Mouse (Mus musculus): Measurements from ENCODE around the gene Hoxd3. TPM values are rescaled to one million over a fixed set of nuclear protein-coding genes. Genes with fewer than 3 reads are reported as not detected.

Hoxd3 gene
- polyA plus RNA-seq, 1 experiment from 2014 or later: 0.21 TPM

GRCm38 (mm10) chr2:74750731-74751250, 39.1 kb downstream of the Hoxd3 start:
- H3K27ac ChIP-seq: no peak overlapping the region
- peaks cover 91% of the 10 kb centered on the region for H3K27me3 ChIP-seq (replicated peaks)
- no peak overlapping the region for H3K9ac ChIP-seq
- H3K4me3 ChIP-seq: no peak overlapping the region
- H3K9me3 ChIP-seq: no peaks in the 10 kb centered on the region
- H3K4me1 ChIP-seq: peaks cover 17% of the 10 kb centered on the region
- no peaks in the 10 kb centered on the region for H3K36me3 ChIP-seq (replicated peaks)
- H3K4me2 ChIP-seq: no peak overlapping the region
- WGBS: 16% methylated on average over 5 of the region's 5 CpGs
- ATAC-seq (replicated peaks): no peak

- no peak overlapping the region for H3K27ac ChIP-seq
- peaks cover 17% of the 10 kb centered on the region for H3K4me1 ChIP-seq
- H3K27me3 ChIP-seq (replicated peaks): peaks cover 90% of the 10 kb centered on the region
- ATAC-seq (replicated peaks): no peak
- H3K36me3 ChIP-seq (replicated peaks): no peaks in the 10 kb centered on the region
- H3K4me2 ChIP-seq: no peak overlapping the region
- no peaks in the 10 kb centered on the region for H3K9me3 ChIP-seq
- no peak overlapping the region for H3K9ac ChIP-seq
- 60% methylated on average over 1 of the region's 1 CpGs for WGBS
- H3K4me3 ChIP-seq: no peak overlapping the region
Observed at GRCm38 (mm10) chr2:74751861-74752260, 40.1 kb downstream of the Hoxd3 start.

GRCm38 (mm10) chr2:74752431-74753174, 40.9 kb downstream of the Hoxd3 start:
- Histone ChIP-seq H3K4me3 (peak overlapping the region; percentile 17), H3K36me3 (replicated peaks) (no peaks in the 10 kb centered on the region), H3K27ac (no peak overlapping the region), H3K27me3 (replicated peaks) (peaks cover 89% of the 10 kb centered on the region), H3K4me1 (peaks cover 17% of the 10 kb centered on the region), H3K4me2 (peak overlapping the region; percentile 25), H3K9me3 (no peaks in the 10 kb centered on the region), H3K9ac (no peak overlapping the region)
- WGBS: under 1% methylated on average over 45 of the region's 45 CpGs
- no peak for ATAC-seq (replicated peaks)

- Histone ChIP-seq H3K4me2 (peak overlapping the region; percentile 25), H3K9me3 (no peaks in the 10 kb centered on the region), H3K27me3 (replicated peaks) (peaks cover 93% of the 10 kb centered on the region), H3K36me3 (replicated peaks) (no peaks in the 10 kb centered on the region), H3K9ac (no peak overlapping the region), H3K4me1 (peaks cover 17% of the 10 kb centered on the region), H3K4me3 (peak overlapping the region; percentile 17), H3K27ac (no peak overlapping the region)
- ATAC-seq (replicated peaks): no peak
- under 1% methylated on average over 25 of the region's 25 CpGs for WGBS
Observed at GRCm38 (mm10) chr2:74753175-74753523, 41.4 kb downstream of the Hoxd3 start.

GRCm38 (mm10) chr2:74753711-74754110, 42.0 kb downstream of the Hoxd3 start:
- no peak overlapping the region for H3K4me3 ChIP-seq
- no peaks in the 10 kb centered on the region for H3K36me3 ChIP-seq (replicated peaks)
- peaks cover 93% of the 10 kb centered on the region for H3K27me3 ChIP-seq (replicated peaks)
- no peak overlapping the region for H3K4me2 ChIP-seq
- no peak for ATAC-seq (replicated peaks)
- no peaks in the 10 kb centered on the region for H3K9me3 ChIP-seq
- WGBS: 16% methylated on average over 5 of the region's 5 CpGs
- H3K27ac ChIP-seq: no peak overlapping the region
- no peak overlapping the region for H3K9ac ChIP-seq
- H3K4me1 ChIP-seq: peaks cover 17% of the 10 kb centered on the region

GRCm38 (mm10) chr2:74760146-74760545, 48.4 kb downstream of the Hoxd3 start:
- H3K9me3 ChIP-seq: no peaks in the 10 kb centered on the region
- no peak overlapping the region for H3K9ac ChIP-seq
- no peak overlapping the region for H3K27ac ChIP-seq
- no peaks in the 10 kb centered on the region for H3K36me3 ChIP-seq (replicated peaks)
- ATAC-seq (replicated peaks): no peak
- H3K4me3 ChIP-seq: no peak overlapping the region
- WGBS: 0% methylated on average over 1 of the region's 1 CpGs
- no peak overlapping the region for H3K4me2 ChIP-seq
- peaks cover 16% of the 10 kb centered on the region for H3K4me1 ChIP-seq
- H3K27me3 ChIP-seq (replicated peaks): peaks cover 88% of the 10 kb centered on the region

- 6% methylated on average over 13 of the region's 13 CpGs for WGBS
- Histone ChIP-seq H3K4me3 (no peak overlapping the region), H3K9me3 (no peaks in the 10 kb centered on the region), H3K27ac (no peak overlapping the region), H3K27me3 (replicated peaks) (peaks cover 90% of the 10 kb centered on the region), H3K36me3 (replicated peaks) (no peaks in the 10 kb centered on the region), H3K9ac (no peak overlapping the region), H3K4me1 (peaks cover 16% of the 10 kb centered on the region), H3K4me2 (peak overlapping the region; percentile 88; the same call in 1 of the 2 replicates)
- ATAC-seq (replicated peaks): no peak
Observed at GRCm38 (mm10) chr2:74761941-74762340, 50.2 kb downstream of the Hoxd3 start.

GRCm38 (mm10) chr2:74762522-74763244, 51.0 kb downstream of the Hoxd3 start, which contains the start of gene Hoxd1:
Gene Hoxd1, plus strand, starts transcription at chr2:74762980.
- Histone ChIP-seq H3K27ac (no peak within 1 kb of the TSS), H3K9me3 (no peaks in the 10 kb centered on the region), H3K9ac (no peak within 1 kb of the TSS), H3K4me2 (peak within 1 kb of the TSS; percentile 88), H3K4me3 (peak within 1 kb of the TSS; percentile 46), H3K27me3 (replicated peaks) (peaks cover 86% of the 10 kb centered on the region), H3K4me1 (peaks cover 16% of the 10 kb centered on the region), H3K36me3 (replicated peaks) (no peaks in the 10 kb centered on the region)
- ATAC-seq (replicated peaks): peak; percentile 81
- under 1% methylated on average over 61 of the region's 61 CpGs for WGBS

- peak overlapping the region; percentile 46 for H3K4me3 ChIP-seq
- no peaks in the 10 kb centered on the region for H3K9me3 ChIP-seq
- no peak overlapping the region for H3K9ac ChIP-seq
- no peaks in the 10 kb centered on the region for H3K36me3 ChIP-seq (replicated peaks)
- H3K27ac ChIP-seq: no peak overlapping the region
- ATAC-seq (replicated peaks): no peak; the same call in 1 of the 2 replicates
- 2% methylated on average over 46 of the region's 53 CpGs for WGBS
- peaks cover 81% of the 10 kb centered on the region for H3K27me3 ChIP-seq (replicated peaks)
- peak overlapping the region; percentile 88 for H3K4me2 ChIP-seq
- H3K4me1 ChIP-seq: peaks cover 16% of the 10 kb centered on the region
Observed at GRCm38 (mm10) chr2:74763245-74763735, 51.6 kb downstream of the Hoxd3 start.

- Histone ChIP-seq H3K4me1 (peaks cover 16% of the 10 kb centered on the region), H3K9ac (no peak overlapping the region), H3K27ac (no peak overlapping the region), H3K27me3 (replicated peaks) (peaks cover 82% of the 10 kb centered on the region), H3K9me3 (no peaks in the 10 kb centered on the region), H3K36me3 (replicated peaks) (no peaks in the 10 kb centered on the region), H3K4me3 (no peak overlapping the region), H3K4me2 (no peak overlapping the region)
- WGBS: 54% methylated on average over 10 of the region's 10 CpGs
- ATAC-seq (replicated peaks): no peak
Observed at GRCm38 (mm10) chr2:74763976-74764375, 52.2 kb downstream of the Hoxd3 start.

GRCm38 (mm10) chr2:74774359-74774758, 62.6 kb downstream of the Hoxd3 start:
- WGBS: 84% methylated on average over 2 of the region's 2 CpGs
- Histone ChIP-seq H3K27me3 (replicated peaks) (0 out of 2 replicates have a peak, but pooled peaks cover 5% of the 10 kb centered on the region), H3K9ac (no peak overlapping the region), H3K4me2 (no peak overlapping the region), H3K9me3 (no peaks in the 10 kb centered on the region), H3K4me3 (no peak overlapping the region), H3K4me1 (no peaks in the 10 kb centered on the region), H3K36me3 (replicated peaks) (no peaks in the 10 kb centered on the region), H3K27ac (no peak overlapping the region)
- no peak for ATAC-seq (replicated peaks)

GRCm38 (mm10) chr2:74777536-74778275, 66.0 kb downstream of the Hoxd3 start:
- no peak overlapping the region for H3K27ac ChIP-seq
- no peaks in the 10 kb centered on the region for H3K4me1 ChIP-seq
- WGBS: 68% methylated on average over 13 of the region's 13 CpGs
- no peak overlapping the region for H3K4me2 ChIP-seq
- H3K9ac ChIP-seq: no peak overlapping the region
- H3K4me3 ChIP-seq: no peak overlapping the region
- H3K36me3 ChIP-seq (replicated peaks): no peaks in the 10 kb centered on the region
- ATAC-seq (replicated peaks): no peak
- no peaks in the 10 kb centered on the region for H3K9me3 ChIP-seq
- H3K27me3 ChIP-seq (replicated peaks): no peaks in the 10 kb centered on the region
